Comparison of ENCODE assay signal across 9 mouse cellular contexts in the genomic region with DNA sequence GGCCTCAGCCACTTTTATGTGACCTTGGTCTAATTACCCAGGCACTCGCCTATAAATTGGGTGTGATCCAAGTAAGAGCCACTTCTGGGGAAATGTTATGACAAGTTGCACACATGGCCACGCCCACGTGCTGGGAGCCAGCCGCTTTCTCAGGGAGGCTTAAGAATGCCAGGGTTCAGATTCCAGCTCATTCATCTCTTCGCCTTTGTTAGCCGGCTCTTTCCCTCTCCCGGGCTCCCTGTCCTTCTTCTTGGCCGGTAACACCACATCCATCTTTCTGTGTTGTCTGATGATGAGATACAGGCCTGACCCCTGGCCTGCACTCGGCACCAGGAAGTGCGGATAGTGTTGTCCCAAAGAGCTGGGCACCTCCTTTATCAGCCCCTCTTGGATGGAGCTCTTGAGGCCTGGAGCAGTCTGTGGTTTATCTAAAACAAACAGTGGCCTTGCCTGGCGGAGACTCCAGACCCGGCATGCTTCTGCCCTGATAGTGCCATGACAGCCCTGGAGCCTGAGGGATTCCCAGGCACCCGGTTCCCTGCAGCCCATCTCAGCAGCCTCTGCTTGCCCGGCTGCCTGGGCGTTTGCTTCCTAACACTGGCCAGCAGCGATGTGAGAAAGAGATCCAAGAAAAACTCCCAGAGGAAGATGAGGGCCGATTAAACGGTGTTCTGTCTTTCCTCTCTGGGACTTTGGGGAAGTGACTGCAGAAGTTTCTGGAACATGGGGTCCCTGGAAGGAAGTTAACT.
A peak's percentile ranks its signal among the peaks of the same experiment; 100 is the strongest.
DNase-seq lines count a peak whose midpoint lies in the region; ATAC-seq lines count a peak whose summit lies in the region.
"Had no signal": no experiment of that assay in that cellular context is flagged by ENCODE, and none has a peak within 500 bp of the region (broad histone marks: within the 10 kb centered on the region; RNA-seq: fewer than 3 reads in every experiment).

No protein-coding gene starts in this region.

- ATAC-seq in forebrain, embryonic 12.5 days (ENCODE audit: low FRiP score) = peak; percentile 78
- peak; percentile 88 for ATAC-seq in megakaryocyte progenitor cell, adult 5-6 weeks (replicated peaks; ENCODE audit: poor library complexity)

- no peak overlapping the region for H3K4me3 ChIP-seq in forebrain, embryonic 12.5 days (replicated peaks)

- DNase-seq in urinary bladder, adult 18-20 months (ENCODE audit: low spot score in 2 of 2) = peak; percentile 68 to 81
- DNase-seq in urinary bladder, postnatal 10 days (ENCODE audit: low spot score) = no peak
- DNase-seq in heart, postnatal 25 days (ENCODE audit: low spot score) = peak; percentile 80
- DNase-seq in large intestine, adult 2 months (ENCODE audit: low read depth, low spot score) = peak; percentile 91
- DNase-seq in spleen, postnatal 36 days (ENCODE audit: low spot score in 2 of 2) = peak; percentile 24 to 52
- DNase-seq in cerebellum, postnatal 4 days (ENCODE audit: low spot score in 2 of 2) = no peak

- H3K9ac ChIP-seq in forebrain, embryonic 12.5 days = peak overlapping the region; percentile 34; the same call in 1 of the 2 replicates

- peak overlapping the region; percentile 88 for H3K27ac ChIP-seq in forebrain, embryonic 12.5 days

- 16% methylated on average over 18 of the region's 18 CpGs for WGBS in forebrain, embryonic 12.5 days
- WGBS in large intestine, adult 2 months = 11% methylated on average over 18 of the region's 18 CpGs

- peak overlapping the region; percentile 34 for H3K4me2 ChIP-seq in forebrain, embryonic 12.5 days

- intact Hi-C loops in heart, postnatal 25 days (cut with DNase I) = no loop called here

- peaks cover 34% of the 10 kb centered on the region for H3K4me1 ChIP-seq in forebrain, embryonic 12.5 days

- H3K27me3 ChIP-seq in forebrain, embryonic 12.5 days = peaks cover 64% of the 10 kb centered on the region

- 0 out of 2 replicates have a peak, but pooled peaks cover 6% of the 10 kb centered on the region for H3K9me3 ChIP-seq in forebrain, embryonic 12.5 days
- H3K9me3 ChIP-seq: G1E had no signal

- peaks cover 19% of the 10 kb centered on the region; the same call in 1 of the 2 replicates for H3K36me3 ChIP-seq in forebrain, embryonic 12.5 days (replicated peaks)
- H3K36me3 ChIP-seq: G1E had no signal

Comparison
In these comparisons a context has a peak if more than half of its experiments do, and no peak if none do; other contexts are left out.
1. DNase-seq: peak in urinary bladder, adult 18-20 months (2 of 2), heart, postnatal 25 days (single experiment), large intestine, adult 2 months (single experiment) and spleen, postnatal 36 days (2 of 2); none in urinary bladder, postnatal 10 days (single experiment) and cerebellum, postnatal 4 days (0 of 2).